Mouse (Mus musculus): ENCODE measurements around the gene Fbl. TPM values are rescaled to one million over a fixed set of nuclear protein-coding genes. Genes with fewer than 3 reads are reported as not detected.

Fbl gene
- polyA plus RNA-seq, 1 experiment, result 50.0 TPM

GRCm38 (mm10) chr7:28191903-28192302 lies 22.4 kb downstream of the Fbl start:
- H3K27me3 ChIP-seq (ENCODE audit: control insufficient read depth, insufficient read depth, low read length), result no peaks in the 10 kb centered on the region
- TF ChIP-seq POLR2A (IDR thresholded peaks at IDR 0.05; ENCODE audit: control insufficient read depth, low read depth, low read length), result no peak
- no peak for TF ChIP-seq CTCF (IDR thresholded peaks at IDR 0.05; ENCODE audit: control insufficient read depth, insufficient read depth, insufficient replicate concordance, low read depth, low read length)
- H3K4me3 ChIP-seq (ENCODE audit: control insufficient read depth, low read depth, low read length), result no peak overlapping the region
- no peak overlapping the region for H3K27ac ChIP-seq (ENCODE audit: control insufficient read depth, insufficient read depth, low read depth, low read length)
- H3K36me3 ChIP-seq (ENCODE audit: control insufficient read depth, insufficient read depth, low read length), result peaks cover 5% of the 10 kb centered on the region
- H3K4me1 ChIP-seq (ENCODE audit: control insufficient read depth, insufficient read depth, low read length), result no peaks in the 10 kb centered on the region; the same call in 1 of the 2 replicates

DNA sequence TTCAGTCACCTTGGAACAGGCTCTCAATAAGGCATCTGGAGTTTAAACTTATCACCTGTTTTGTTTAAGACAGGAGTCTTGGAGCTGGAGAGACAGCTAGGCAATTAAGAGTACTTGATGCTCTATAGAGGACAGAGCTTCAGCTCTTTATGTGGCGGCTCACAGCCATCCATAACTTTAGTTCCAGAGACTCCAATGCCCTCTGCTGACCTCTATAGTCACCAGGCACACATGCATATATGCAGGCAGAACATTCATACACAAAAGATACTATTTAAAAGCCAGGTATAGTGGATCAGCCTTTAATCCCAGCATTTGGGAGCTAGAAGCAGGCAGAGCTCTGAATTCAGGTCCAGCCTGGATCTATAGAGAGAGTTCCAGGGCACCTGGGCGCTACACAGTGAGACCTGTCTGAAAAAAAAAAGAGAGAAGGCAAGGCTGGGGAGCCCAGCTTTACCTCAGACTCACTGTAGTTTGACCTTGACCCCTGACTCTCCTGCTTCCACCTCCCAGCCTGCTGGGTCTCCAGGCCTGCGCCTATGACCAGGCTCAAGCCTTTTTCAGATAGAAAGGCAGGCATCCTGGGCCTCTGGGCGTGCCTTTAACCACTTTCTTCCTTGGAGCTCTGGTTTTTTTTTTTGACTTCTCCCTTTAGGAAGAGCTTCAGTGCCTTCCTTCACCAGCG lies 26.0 kb downstream of the Fbl start:
- Histone ChIP-seq H3K4me3 (ENCODE audit: control insufficient read depth, low read depth, low read length) (no peak overlapping the region), H3K36me3 (ENCODE audit: control insufficient read depth, insufficient read depth, low read length) (no peaks in the 10 kb centered on the region), H3K27me3 (ENCODE audit: control insufficient read depth, insufficient read depth, low read length) (no peaks in the 10 kb centered on the region), H3K27ac (ENCODE audit: control insufficient read depth, insufficient read depth, low read depth, low read length) (no peak overlapping the region), H3K4me1 (ENCODE audit: control insufficient read depth, insufficient read depth, low read length) (no peaks in the 10 kb centered on the region)
- no peak for TF ChIP-seq CTCF (IDR thresholded peaks at IDR 0.05; ENCODE audit: control insufficient read depth, insufficient read depth, insufficient replicate concordance, low read depth, low read length)
- TF ChIP-seq POLR2A (IDR thresholded peaks at IDR 0.05; ENCODE audit: control insufficient read depth, low read depth, low read length), result no peak

GRCm38 (mm10) chr7:28196528-28196927 lies 27.0 kb downstream of the Fbl start:
- Histone ChIP-seq H3K36me3 (ENCODE audit: control insufficient read depth, insufficient read depth, low read length) (no peaks in the 10 kb centered on the region), H3K27ac (ENCODE audit: control insufficient read depth, insufficient read depth, low read depth, low read length) (no peak overlapping the region), H3K27me3 (ENCODE audit: control insufficient read depth, insufficient read depth, low read length) (no peaks in the 10 kb centered on the region), H3K4me1 (ENCODE audit: control insufficient read depth, insufficient read depth, low read length) (no peaks in the 10 kb centered on the region), H3K4me3 (ENCODE audit: control insufficient read depth, low read depth, low read length) (no peak overlapping the region)
- TF ChIP-seq CTCF (IDR thresholded peaks at IDR 0.05; ENCODE audit: control insufficient read depth, insufficient read depth, insufficient replicate concordance, low read depth, low read length), result no peak
- no peak for TF ChIP-seq POLR2A (IDR thresholded peaks at IDR 0.05; ENCODE audit: control insufficient read depth, low read depth, low read length)

DNA sequence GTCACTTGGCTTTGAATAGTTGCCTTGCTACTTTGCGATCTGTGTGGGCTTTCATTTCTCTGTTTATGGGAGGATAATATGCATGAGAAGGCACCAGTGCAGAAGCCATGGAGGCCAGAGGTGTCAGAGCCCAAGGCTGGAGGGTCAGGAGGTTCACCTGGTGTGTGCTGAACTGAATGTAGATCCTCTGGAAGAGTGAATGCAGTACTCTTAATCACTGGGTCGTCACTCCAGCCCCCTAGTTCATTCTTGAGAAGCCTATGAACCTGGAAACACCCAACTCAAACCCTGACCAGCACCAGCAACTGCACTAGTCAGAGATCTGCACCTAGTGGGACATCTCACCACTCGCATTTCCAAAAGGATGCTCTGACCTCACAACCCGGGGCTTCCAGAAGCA lies 29.5 kb downstream of the Fbl start:
- no peak for TF ChIP-seq POLR2A (IDR thresholded peaks at IDR 0.05; ENCODE audit: control insufficient read depth, low read depth, low read length)
- H3K4me1 ChIP-seq (ENCODE audit: control insufficient read depth, insufficient read depth, low read length), result peaks cover 10% of the 10 kb centered on the region
- H3K4me3 ChIP-seq (ENCODE audit: control insufficient read depth, low read depth, low read length), result no peak overlapping the region
- H3K27ac ChIP-seq (ENCODE audit: control insufficient read depth, insufficient read depth, low read depth, low read length), result no peak overlapping the region
- H3K36me3 ChIP-seq (ENCODE audit: control insufficient read depth, insufficient read depth, low read length), result no peaks in the 10 kb centered on the region
- H3K27me3 ChIP-seq (ENCODE audit: control insufficient read depth, insufficient read depth, low read length), result no peaks in the 10 kb centered on the region

- Histone ChIP-seq H3K27ac (ENCODE audit: control insufficient read depth, insufficient read depth, low read depth, low read length) (no peak overlapping the region), H3K27me3 (ENCODE audit: control insufficient read depth, insufficient read depth, low read length) (no peaks in the 10 kb centered on the region), H3K36me3 (ENCODE audit: control insufficient read depth, insufficient read depth, low read length) (no peaks in the 10 kb centered on the region), H3K4me3 (ENCODE audit: control insufficient read depth, low read depth, low read length) (peak overlapping the region; percentile 25; the same call in 1 of the 2 replicates), H3K4me1 (ENCODE audit: control insufficient read depth, insufficient read depth, low read length) (peaks cover 10% of the 10 kb centered on the region)
- no peak for TF ChIP-seq POLR2A (IDR thresholded peaks at IDR 0.05; ENCODE audit: control insufficient read depth, low read depth, low read length)
- TF ChIP-seq CTCF (IDR thresholded peaks at IDR 0.05; ENCODE audit: control insufficient read depth, insufficient read depth, insufficient replicate concordance, low read depth, low read length), result no peak
Measured at GRCm38 (mm10) chr7:28203207-28204108, 33.9 kb downstream of the Fbl start.

DNA sequence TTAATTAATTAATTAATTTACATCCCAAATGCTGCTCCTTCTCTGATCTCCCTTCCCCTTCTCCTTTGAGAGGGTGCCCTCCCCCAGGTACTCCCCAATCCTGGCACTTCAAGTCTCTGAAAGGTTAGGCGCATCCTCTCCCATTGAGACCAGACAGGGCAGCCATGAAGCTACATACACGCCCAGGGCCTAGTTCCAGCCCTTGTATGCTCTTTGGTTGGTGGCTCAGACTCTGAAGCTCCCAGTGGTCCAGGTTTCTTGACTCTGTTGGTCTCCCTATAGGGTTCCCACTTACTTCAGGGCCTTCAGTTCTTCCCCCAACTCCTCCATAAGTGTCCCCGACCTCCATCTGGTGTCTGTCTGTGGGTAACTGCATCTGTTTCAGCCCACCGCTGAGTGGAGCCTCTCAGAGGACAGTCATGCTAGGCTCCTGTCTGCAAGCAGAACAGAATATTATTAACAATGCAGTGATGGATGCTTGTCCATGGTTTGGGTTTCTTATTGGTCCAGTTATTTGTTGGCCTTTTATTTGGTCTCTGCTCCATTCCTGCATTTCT lies 36.6 kb downstream of the Fbl start:
- TF ChIP-seq POLR2A (IDR thresholded peaks at IDR 0.05; ENCODE audit: control insufficient read depth, low read depth, low read length) (no peak), CTCF (IDR thresholded peaks at IDR 0.05; ENCODE audit: control insufficient read depth, insufficient read depth, insufficient replicate concordance, low read depth, low read length) (no peak)
- Histone ChIP-seq H3K36me3 (ENCODE audit: control insufficient read depth, insufficient read depth, low read length) (no peaks in the 10 kb centered on the region), H3K4me1 (ENCODE audit: control insufficient read depth, insufficient read depth, low read length) (peaks cover 15% of the 10 kb centered on the region), H3K27ac (ENCODE audit: control insufficient read depth, insufficient read depth, low read depth, low read length) (no peak overlapping the region), H3K4me3 (ENCODE audit: control insufficient read depth, low read depth, low read length) (no peak overlapping the region), H3K27me3 (ENCODE audit: control insufficient read depth, insufficient read depth, low read length) (no peaks in the 10 kb centered on the region)

GRCm38 (mm10) chr7:28208396-28208987 lies 39.0 kb downstream of the Fbl start:
- TF ChIP-seq POLR2A (IDR thresholded peaks at IDR 0.05; ENCODE audit: control insufficient read depth, low read depth, low read length) (no peak), CTCF (IDR thresholded peaks at IDR 0.05; ENCODE audit: control insufficient read depth, insufficient read depth, insufficient replicate concordance, low read depth, low read length) (no peak)
- Histone ChIP-seq H3K4me3 (ENCODE audit: control insufficient read depth, low read depth, low read length) (peak overlapping the region; percentile 81), H3K4me1 (ENCODE audit: control insufficient read depth, insufficient read depth, low read length) (peaks cover 8% of the 10 kb centered on the region), H3K36me3 (ENCODE audit: control insufficient read depth, insufficient read depth, low read length) (no peaks in the 10 kb centered on the region), H3K27me3 (ENCODE audit: control insufficient read depth, insufficient read depth, low read length) (no peaks in the 10 kb centered on the region), H3K27ac (ENCODE audit: control insufficient read depth, insufficient read depth, low read depth, low read length) (0 out of 2 replicates have a peak overlapping the region, but pooled peaks have one; percentile 69)

All from testis, adult 2 months (tissue).